Mouse (Mus musculus) MEL (cell line): ENCODE data around the gene Sorl1. TPM values are rescaled to one million over a fixed set of nuclear protein-coding genes. Genes with fewer than 3 reads are reported as not detected.

Experiments used
- DNase-seq: peaks from one replicate; pipeline ENCODE4 v3.0.0; 2011; ENCODE audit warnings: low read depth, low spot score
- H3K27ac ChIP-seq: 2 replicates; pipeline ENCODE4 v1.5.1; 2012; ENCODE audit warnings: low read depth, mild to moderate bottlenecking, control low read depth, low read length, moderate library complexity; ENCODE audit not compliant: control insufficient read depth
- H3K27me3 ChIP-seq, 2 experiments: fragments of 150-350 bp in 1 of 2; sonication (generic) in 1 of 2; 2 replicates each; pipeline ENCODE4 v1.6.1; 2012; ENCODE audit warnings: low read length in 2 of 2, mild to moderate bottlenecking in 2 of 2, improper control_type of control experiment in 1 of 2, moderate library complexity in 1 of 2; ENCODE audit not compliant: insufficient read depth in 2 of 2, control insufficient read depth in 1 of 2
- H3K36me3 ChIP-seq, 2 experiments: 2 replicates each; pipeline ENCODE4 v1.6.1; 2012 to 2014; ENCODE audit warnings: low read length in 2 of 2, improper control_type of control experiment in 1 of 2, inconsistent platforms in 1 of 2, mild to moderate bottlenecking in 1 of 2; ENCODE audit not compliant: insufficient read depth in 2 of 2, control insufficient read depth in 1 of 2
- H3K4me1 ChIP-seq, 2 experiments: fragments of 150-350 bp in 1 of 2; sonication (generic) in 1 of 2; 2 replicates each; pipeline ENCODE4 v1.6.1; 2012; ENCODE audit warnings: low read length in 2 of 2, improper control_type of control experiment in 1 of 2, mild to moderate bottlenecking in 1 of 2; ENCODE audit not compliant: insufficient read depth in 2 of 2, control insufficient read depth in 1 of 2
- H3K4me3 ChIP-seq, 2 experiments: fragments of 150-350 bp in 1 of 2; sonication (generic) in 1 of 2; 2 replicates each; pipeline ENCODE4 v1.5.1; 2012; ENCODE audit warnings: low read depth in 2 of 2, low read length in 2 of 2, mild to moderate bottlenecking in 2 of 2, moderate library complexity in 2 of 2, control low read depth in 1 of 2, improper control_type of control experiment in 1 of 2; ENCODE audit not compliant: control insufficient read depth in 1 of 2, insufficient read depth in 1 of 2
- H3K79me2 ChIP-seq: 2 replicates; pipeline ENCODE4 v1.6.1; 2012; ENCODE audit warnings: mild to moderate bottlenecking, low read length, moderate library complexity; ENCODE audit not compliant: control insufficient read depth, poor library complexity, insufficient read depth
- H3K9ac ChIP-seq: 2 replicates; pipeline ENCODE4 v1.6.1; 2012; ENCODE audit warnings: low read depth, mild to moderate bottlenecking, control low read depth, low read length, moderate library complexity; ENCODE audit not compliant: control insufficient read depth, poor library complexity, severe bottlenecking
- H3K9me3 ChIP-seq: fragments of 150-350 bp; sonication (generic); replicated peaks from 2 replicates; pipeline ENCODE4 v1.6.1; 2012; ENCODE audit warnings: mild to moderate bottlenecking, low read length, improper control_type of control experiment, moderate library complexity; ENCODE audit not compliant: insufficient read depth
- CHD1 ChIP-seq: IDR thresholded peaks from 2 replicates; pipeline ENCODE4 v1.6.1; 2012; ENCODE audit warnings: low read depth, mild to moderate bottlenecking, inconsistent platforms, low read length, improper control_type of control experiment
- CHD2 ChIP-seq: IDR thresholded peaks from 2 replicates; pipeline ENCODE4 v1.6.1; 2011; ENCODE audit warnings: low read length, improper control_type of control experiment
- ELF1 ChIP-seq: IDR thresholded peaks from 2 replicates; pipeline ENCODE4 v1.6.1; 2014; ENCODE audit warnings: low read depth, mild to moderate bottlenecking, inconsistent platforms, low read length, improper control_type of control experiment, moderate library complexity
- EP300 ChIP-seq, 2 experiments: IDR thresholded peaks; 2 replicates each; pipeline ENCODE4 v1.6.1; 2011; ENCODE audit warnings: improper control_type of control experiment in 2 of 2, low read length in 2 of 2, low read depth in 1 of 2, mild to moderate bottlenecking in 1 of 2
- ETS1 ChIP-seq: IDR thresholded peaks from 2 replicates; pipeline ENCODE4 v1.6.1; 2012; ENCODE audit warnings: low read depth, mild to moderate bottlenecking, inconsistent platforms, low read length, improper control_type of control experiment, moderate library complexity
- GABPA ChIP-seq: IDR thresholded peaks from 2 replicates; pipeline ENCODE4 v1.6.1; 2012; ENCODE audit warnings: low read depth, mild to moderate bottlenecking, inconsistent platforms, low read length, improper control_type of control experiment, moderate library complexity
- JUND ChIP-seq: IDR thresholded peaks from 2 replicates; pipeline ENCODE4 v1.6.1; 2011; ENCODE audit warnings: low read depth, mild to moderate bottlenecking, improper control_type of control experiment, low read length
- MAX ChIP-seq: IDR thresholded peaks from 2 replicates; pipeline ENCODE4 v1.6.1; 2011; ENCODE audit warnings: low read length, improper control_type of control experiment
- MEF2A ChIP-seq: IDR thresholded peaks from 2 replicates; pipeline ENCODE4 v1.6.1; 2014; ENCODE audit warnings: low read depth, mild to moderate bottlenecking, inconsistent platforms, low read length, improper control_type of control experiment; ENCODE audit not compliant: poor library complexity, insufficient replicate concordance, severe bottlenecking; ENCODE audit errors: extremely low read depth
- MXI1 ChIP-seq: IDR thresholded peaks from 2 replicates; pipeline ENCODE4 v1.6.1; 2011; ENCODE audit warnings: mild to moderate bottlenecking, low read depth, low read length, improper control_type of control experiment
- MYC ChIP-seq: IDR thresholded peaks from 2 replicates; pipeline ENCODE4 v1.6.1; 2011; ENCODE audit warnings: low read depth, mild to moderate bottlenecking, low read length, improper control_type of control experiment, moderate library complexity
- NELFE ChIP-seq: IDR thresholded peaks from 2 replicates; pipeline ENCODE4 v1.6.1; 2011; ENCODE audit warnings: low read depth, low read length, improper control_type of control experiment
- POLR2A ChIP-seq, 2 experiments: IDR thresholded peaks; 2 replicates each; pipeline ENCODE4 v1.6.1; 2011 to 2012; ENCODE audit warnings: low read length in 2 of 2, mild to moderate bottlenecking in 2 of 2, control low read depth in 1 of 2, improper control_type of control experiment in 1 of 2, low read depth in 1 of 2, moderate library complexity in 1 of 2; ENCODE audit not compliant: control insufficient read depth in 1 of 2, insufficient read depth in 1 of 2, poor library complexity in 1 of 2
- POLR2AphosphoS2 ChIP-seq: IDR thresholded peaks from 2 replicates; pipeline ENCODE4 v1.6.1; 2011; ENCODE audit warnings: low read length, improper control_type of control experiment
- POLR2AphosphoS5 ChIP-seq: IDR thresholded peaks from 2 replicates; pipeline ENCODE4 v1.6.1; 2012; ENCODE audit warnings: low read depth, borderline replicate concordance, mild to moderate bottlenecking, inconsistent platforms, low read length, moderate library complexity, mixed read lengths
- RAD21 ChIP-seq: IDR thresholded peaks from 2 replicates; pipeline ENCODE4 v1.6.1; 2011; ENCODE audit warnings: mild to moderate bottlenecking, low read depth, low read length, improper control_type of control experiment
- SIN3A ChIP-seq: IDR thresholded peaks from 2 replicates; pipeline ENCODE4 v1.6.1; 2012; ENCODE audit warnings: low read length, improper control_type of control experiment, inconsistent platforms
- SMC3 ChIP-seq: IDR thresholded peaks from 2 replicates; pipeline ENCODE4 v1.6.1; 2011; ENCODE audit warnings: low read depth, low read length, improper control_type of control experiment
- TAL1 ChIP-seq: IDR thresholded peaks from 2 replicates; pipeline ENCODE4 v1.6.1; 2012; ENCODE audit warnings: mild to moderate bottlenecking, inconsistent platforms, low read length, moderate library complexity, mixed read lengths
- TCF12 ChIP-seq: IDR thresholded peaks from 2 replicates; pipeline ENCODE4 v1.6.1; 2014; ENCODE audit warnings: low read depth, mild to moderate bottlenecking, inconsistent platforms, low read length, improper control_type of control experiment, moderate library complexity
- USF1 ChIP-seq: IDR thresholded peaks from 2 replicates; pipeline ENCODE4 v1.6.1; 2014; ENCODE audit warnings: low read depth, mild to moderate bottlenecking, inconsistent platforms, low read length, improper control_type of control experiment, moderate library complexity
- ZC3H11A ChIP-seq: IDR thresholded peaks from 2 replicates; pipeline ENCODE4 v1.6.1; 2012; ENCODE audit warnings: low read depth, mild to moderate bottlenecking, inconsistent platforms, low read length, improper control_type of control experiment
- ZKSCAN1 ChIP-seq: IDR thresholded peaks from 2 replicates; pipeline ENCODE4 v1.6.1; 2012; ENCODE audit warnings: low read depth, mild to moderate bottlenecking, inconsistent platforms, low read length, improper control_type of control experiment, moderate library complexity
- polyA plus RNA-seq, 2 experiments: library from polyadenylated mRNA; stranded (reverse) in 1 of 2; unstranded in 1 of 2; fragments of >175 nt in 1 of 2; fragments of >200 nt in 1 of 2; gene quantifications; 2 replicates each; pipeline versions ENCODE4 v1.2.1 to v1.2.4; 2012; ENCODE audit warnings: low replicate concordance in 2 of 2, low read depth in 1 of 2; ENCODE audit not compliant: insufficient read length in 2 of 2, insufficient read depth in 1 of 2, missing spikeins in 1 of 2
- total RNA-seq: library from RNA; depleted of rRNA; stranded (reverse); fragments of 300-350 nt; gene quantifications from 2 replicates; pipeline ENCODE4 v1.2.3, GENCODE M21; 2012

Sorl1 gene
- total and polyA plus RNA-seq, 3 experiments, result not detected

DNA sequence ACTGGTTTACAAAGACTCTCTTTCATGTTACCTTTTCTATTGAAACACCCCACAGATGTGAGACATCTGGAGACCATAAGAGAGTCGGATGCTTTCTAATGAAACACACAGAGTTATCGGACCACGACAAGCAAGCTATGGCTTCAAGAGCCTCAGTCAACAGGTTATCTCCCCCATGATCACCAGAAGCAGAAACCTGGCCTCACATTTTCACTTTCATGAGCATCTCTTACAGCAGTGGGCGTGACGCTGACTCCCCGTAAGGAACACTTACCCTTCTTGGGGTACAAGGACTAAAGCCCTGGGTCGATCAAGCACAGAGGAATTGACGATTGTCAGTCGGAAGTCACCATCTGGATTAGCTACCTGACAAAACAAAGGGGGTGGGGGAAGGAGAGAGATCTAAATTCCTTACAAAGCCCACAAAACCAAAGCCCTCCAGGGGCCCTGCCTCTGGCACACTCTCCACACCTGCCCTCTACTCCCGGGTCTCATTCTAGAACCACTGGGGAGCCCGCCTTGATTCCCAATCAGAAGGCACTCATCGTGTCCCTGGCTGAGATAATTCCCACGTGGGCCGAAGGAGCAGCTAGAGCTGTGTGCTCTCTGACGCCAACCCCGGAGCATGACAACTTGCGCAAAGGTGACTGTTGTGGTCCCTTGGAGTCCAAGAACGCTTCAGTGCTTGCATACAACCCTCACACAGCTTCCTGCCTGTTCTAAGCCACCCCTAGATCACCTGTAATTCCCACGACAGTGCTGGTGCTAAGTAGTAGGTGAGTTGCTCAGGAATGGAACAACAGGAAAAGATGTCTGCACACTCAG, 90.6 kb downstream of the Sorl1 start:
- TF ChIP-seq POLR2AphosphoS2 (no peak), TCF12 (no peak), JUND (no peak), MYC (no peak), ELF1 (no peak), ETS1 (no peak), CHD1 (no peak), RAD21 (no peak), TAL1 (no peak)
- no peaks in the 10 kb centered on the region for H3K4me1 ChIP-seq
- H3K79me2 ChIP-seq, result no peaks in the 10 kb centered on the region
- H3K4me3 ChIP-seq, result no peak overlapping the region
- H3K27me3 ChIP-seq, result no peaks in the 10 kb centered on the region
- H3K36me3 ChIP-seq, result no peaks in the 10 kb centered on the region
- no peaks in the 10 kb centered on the region for H3K9me3 ChIP-seq
- no peak overlapping the region for H3K27ac ChIP-seq
- H3K9ac ChIP-seq, result no peak overlapping the region
- DNase-seq, result no peak

GRCm38 (mm10) chr9:42032419-42032818, 91.7 kb downstream of the Sorl1 start:
- TF ChIP-seq NELFE (no peak), POLR2AphosphoS5 (no peak), MXI1 (no peak), GABPA (no peak), ZC3H11A (no peak), CHD2 (no peak), POLR2AphosphoS2 (no peak), EP300 (IDR thresholded peaks at IDR 0.05; ENCODE audit: low read depth in 1 of 2, low read length in 2 of 2) (no peak), USF1 (no peak), SIN3A (no peak), POLR2A (IDR thresholded peaks at IDR 0.05; ENCODE audit: control insufficient read depth in 1 of 2, insufficient read depth in 1 of 2, low read depth in 1 of 2, low read length in 2 of 2, poor library complexity in 1 of 2) (no peak), MEF2A (no peak), MAX (no peak), ZKSCAN1 (no peak), SMC3 (no peak), RAD21 (no peak), TAL1 (no peak)
- no peak for DNase-seq
- H3K9ac ChIP-seq, result no peak overlapping the region
- no peaks in the 10 kb centered on the region for H3K36me3 ChIP-seq
- no peaks in the 10 kb centered on the region for H3K4me1 ChIP-seq
- H3K9me3 ChIP-seq, result no peaks in the 10 kb centered on the region
- H3K27ac ChIP-seq, result no peak overlapping the region
- no peaks in the 10 kb centered on the region for H3K79me2 ChIP-seq
- H3K27me3 ChIP-seq, result no peaks in the 10 kb centered on the region
- H3K4me3 ChIP-seq, result no peak overlapping the region
